Mouse (Mus musculus): Measurements from ENCODE around the gene Rsph9. TPM values are rescaled to one million over a fixed set of nuclear protein-coding genes. Genes with fewer than 3 reads are reported as not detected.

Gene Rsph9
- polyA plus RNA-seq, 1 experiment, result 3.4 TPM

DNA sequence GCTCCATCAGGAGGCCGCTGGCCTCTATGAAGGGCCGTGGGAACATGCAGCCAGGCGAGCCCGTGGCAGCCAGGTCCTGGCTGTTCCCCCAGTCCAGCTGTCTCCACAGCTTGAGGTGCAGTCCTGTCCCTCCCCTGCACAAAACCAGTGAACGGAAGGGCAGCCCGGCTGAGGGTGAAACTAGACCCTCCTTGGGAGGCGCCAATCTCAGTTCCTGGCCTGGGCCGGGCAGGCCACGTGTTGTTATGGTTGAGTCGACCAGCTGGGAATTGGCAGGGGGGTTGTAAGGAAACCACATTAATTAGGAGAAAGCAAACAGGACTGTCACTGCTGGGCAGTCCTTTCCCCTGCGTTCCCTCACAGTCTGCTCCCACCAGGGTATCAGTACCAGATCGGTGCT lies 39.5 kb downstream of the Rsph9 start:
- peak overlapping the region; percentile 20; the same call in 1 of the 2 replicates for H3K27ac ChIP-seq (ENCODE audit: insufficient read depth, low read depth, low read length)
- TF ChIP-seq POLR2A (IDR thresholded peaks at IDR 0.05; ENCODE audit: low read depth, low read length), result no peak
- TF ChIP-seq CTCF (IDR thresholded peaks at IDR 0.05; ENCODE audit: extremely low read depth, insufficient read length, insufficient replicate concordance, low read depth, low read length), result no peak
- H3K27me3 ChIP-seq (ENCODE audit: control insufficient read depth, insufficient read depth, low read length), result no peaks in the 10 kb centered on the region; the same call in 1 of the 2 replicates
- WGBS, result 36% methylated on average over 12 of the region's 12 CpGs
- no peaks in the 10 kb centered on the region for H3K36me3 ChIP-seq (ENCODE audit: control insufficient read depth, insufficient read depth, low read length)
- H3K4me1 ChIP-seq (ENCODE audit: control insufficient read depth, insufficient read depth, insufficient read length, low read length), result no peaks in the 10 kb centered on the region
- H3K4me3 ChIP-seq (ENCODE audit: low read depth, low read length), result no peak overlapping the region

DNA sequence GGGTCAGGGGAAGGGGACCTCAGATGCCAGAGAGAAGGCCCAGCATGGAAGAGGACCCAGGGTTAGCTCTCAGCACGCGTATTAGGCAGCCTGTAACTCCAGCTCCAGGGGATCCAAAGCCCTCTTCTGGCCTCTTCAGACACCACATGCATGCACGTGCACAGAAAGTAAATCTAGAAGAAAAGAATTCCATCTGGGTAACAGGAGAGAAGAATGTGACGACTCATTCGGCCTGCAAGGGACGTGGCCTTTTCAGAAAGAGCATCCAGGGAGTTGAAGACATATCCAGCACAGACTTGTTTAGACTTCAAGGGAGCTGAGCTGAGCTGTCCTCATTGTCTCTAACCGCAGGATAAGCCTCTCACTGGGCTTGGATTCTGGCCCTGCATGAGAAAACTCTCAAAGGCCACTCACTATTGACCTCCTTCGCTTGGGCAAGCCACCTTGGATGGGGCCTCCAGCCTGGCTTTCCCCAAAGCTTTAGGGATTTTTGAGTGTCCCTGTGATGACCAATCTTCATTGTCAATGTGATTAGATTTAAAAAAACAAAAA lies 41.3 kb downstream of the Rsph9 start:
- no peaks in the 10 kb centered on the region for H3K36me3 ChIP-seq (ENCODE audit: control insufficient read depth, insufficient read depth, low read length)
- H3K27me3 ChIP-seq (ENCODE audit: control insufficient read depth, insufficient read depth, low read length), result no peaks in the 10 kb centered on the region; the same call in 1 of the 2 replicates
- H3K4me3 ChIP-seq (ENCODE audit: low read depth, low read length), result no peak overlapping the region
- H3K27ac ChIP-seq (ENCODE audit: insufficient read depth, low read depth, low read length), result no peak overlapping the region
- 76% methylated on average over 8 of the region's 8 CpGs for WGBS
- H3K4me1 ChIP-seq (ENCODE audit: control insufficient read depth, insufficient read depth, insufficient read length, low read length), result peaks cover 5% of the 10 kb centered on the region
- TF ChIP-seq CTCF (IDR thresholded peaks at IDR 0.05; ENCODE audit: extremely low read depth, insufficient read length, insufficient replicate concordance, low read depth, low read length), result no peak
- TF ChIP-seq POLR2A (IDR thresholded peaks at IDR 0.05; ENCODE audit: low read depth, low read length), result no peak

DNA sequence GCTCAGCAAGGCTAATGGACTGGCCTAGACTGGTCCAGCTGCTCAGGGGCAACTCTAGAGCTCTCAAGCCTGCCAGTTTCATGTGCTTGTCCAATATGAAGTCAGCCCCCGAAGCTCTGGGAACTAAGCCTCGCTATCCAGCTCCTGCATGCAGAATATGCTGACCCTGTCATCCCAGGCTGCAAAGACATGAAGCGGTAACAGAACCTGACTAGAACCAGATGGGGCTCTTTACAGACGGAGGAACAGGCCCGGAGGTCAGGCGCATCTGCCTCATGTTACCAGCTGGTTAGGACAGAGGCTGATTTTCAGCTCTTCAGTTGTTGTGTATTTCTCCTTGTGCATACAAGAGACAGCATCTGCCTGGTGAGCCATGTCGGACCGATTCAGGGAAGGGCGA lies 42.1 kb downstream of the Rsph9 start:
- no peaks in the 10 kb centered on the region; the same call in 1 of the 2 replicates for H3K27me3 ChIP-seq (ENCODE audit: control insufficient read depth, insufficient read depth, low read length)
- WGBS, result 83% methylated on average over 9 of the region's 9 CpGs
- TF ChIP-seq CTCF (IDR thresholded peaks at IDR 0.05; ENCODE audit: extremely low read depth, insufficient read length, insufficient replicate concordance, low read depth, low read length) (no peak), POLR2A (IDR thresholded peaks at IDR 0.05; ENCODE audit: low read depth, low read length) (no peak)
- no peak overlapping the region; the same call in 1 of the 2 replicates for H3K27ac ChIP-seq (ENCODE audit: insufficient read depth, low read depth, low read length)
- no peak overlapping the region for H3K4me3 ChIP-seq (ENCODE audit: low read depth, low read length)
- peaks cover 5% of the 10 kb centered on the region for H3K4me1 ChIP-seq (ENCODE audit: control insufficient read depth, insufficient read depth, insufficient read length, low read length)
- H3K36me3 ChIP-seq (ENCODE audit: control insufficient read depth, insufficient read depth, low read length), result no peaks in the 10 kb centered on the region

DNA sequence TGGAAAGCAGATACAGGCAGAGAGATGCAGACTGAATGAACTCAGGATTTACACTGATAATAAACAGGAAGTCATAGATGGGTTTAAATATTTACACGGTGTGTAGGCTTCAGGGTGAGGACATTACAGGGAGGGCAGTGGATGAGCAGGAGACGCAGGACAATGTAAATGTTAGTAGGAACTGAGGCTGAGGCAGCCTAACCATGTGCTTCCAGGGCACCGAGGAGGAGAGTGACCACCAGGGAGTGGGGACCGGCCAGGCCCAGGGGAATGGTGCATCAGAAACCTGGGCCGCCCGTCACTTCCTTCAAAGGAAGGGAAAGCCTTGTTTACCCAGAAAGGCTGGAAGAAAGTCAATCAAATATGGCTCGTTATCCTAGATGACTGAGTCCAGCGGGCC lies 45.5 kb downstream of the Rsph9 start:
- 31% methylated on average over 8 of the region's 8 CpGs for WGBS
- Histone ChIP-seq H3K4me3 (ENCODE audit: low read depth, low read length) (no peak overlapping the region), H3K36me3 (ENCODE audit: control insufficient read depth, insufficient read depth, low read length) (no peaks in the 10 kb centered on the region), H3K27me3 (ENCODE audit: control insufficient read depth, insufficient read depth, low read length) (no peaks in the 10 kb centered on the region), H3K4me1 (ENCODE audit: control insufficient read depth, insufficient read depth, insufficient read length, low read length) (peaks cover 5% of the 10 kb centered on the region), H3K27ac (ENCODE audit: insufficient read depth, low read depth, low read length) (peak overlapping the region; percentile 47; the same call in 1 of the 2 replicates)
- TF ChIP-seq POLR2A (IDR thresholded peaks at IDR 0.05; ENCODE audit: low read depth, low read length) (no peak), CTCF (IDR thresholded peaks at IDR 0.05; ENCODE audit: extremely low read depth, insufficient read length, insufficient replicate concordance, low read depth, low read length) (no peak)

DNA sequence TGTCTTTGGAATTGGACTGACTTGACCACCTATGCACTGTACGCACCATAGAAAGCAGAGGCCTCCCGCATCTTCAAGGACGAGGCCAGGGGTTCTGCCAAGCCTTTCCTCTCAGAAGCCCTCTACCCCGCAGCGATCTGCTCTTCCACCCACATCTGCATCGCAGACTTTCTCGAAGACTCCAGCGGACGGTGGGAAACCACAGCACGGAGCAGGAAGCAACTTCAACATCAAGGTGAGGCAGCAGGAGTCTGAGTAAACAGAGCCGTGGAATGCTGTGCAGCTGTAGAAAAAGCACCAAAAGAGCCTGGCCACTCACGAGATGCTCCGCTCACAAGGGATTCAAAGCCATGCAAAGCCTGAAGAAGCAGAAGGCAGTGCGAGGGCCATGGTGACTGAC lies 52.1 kb downstream of the Rsph9 start:
- 77% methylated on average over 14 of the region's 14 CpGs for WGBS
- TF ChIP-seq POLR2A (IDR thresholded peaks at IDR 0.05; ENCODE audit: low read depth, low read length), result no peak
- no peak for TF ChIP-seq CTCF (IDR thresholded peaks at IDR 0.05; ENCODE audit: extremely low read depth, insufficient read length, insufficient replicate concordance, low read depth, low read length)
- no peaks in the 10 kb centered on the region for H3K4me1 ChIP-seq (ENCODE audit: control insufficient read depth, insufficient read depth, insufficient read length, low read length)
- H3K36me3 ChIP-seq (ENCODE audit: control insufficient read depth, insufficient read depth, low read length), result no peaks in the 10 kb centered on the region
- H3K27ac ChIP-seq (ENCODE audit: insufficient read depth, low read depth, low read length), result no peak overlapping the region
- H3K27me3 ChIP-seq (ENCODE audit: control insufficient read depth, insufficient read depth, low read length), result no peaks in the 10 kb centered on the region
- no peak overlapping the region for H3K4me3 ChIP-seq (ENCODE audit: low read depth, low read length)

DNA sequence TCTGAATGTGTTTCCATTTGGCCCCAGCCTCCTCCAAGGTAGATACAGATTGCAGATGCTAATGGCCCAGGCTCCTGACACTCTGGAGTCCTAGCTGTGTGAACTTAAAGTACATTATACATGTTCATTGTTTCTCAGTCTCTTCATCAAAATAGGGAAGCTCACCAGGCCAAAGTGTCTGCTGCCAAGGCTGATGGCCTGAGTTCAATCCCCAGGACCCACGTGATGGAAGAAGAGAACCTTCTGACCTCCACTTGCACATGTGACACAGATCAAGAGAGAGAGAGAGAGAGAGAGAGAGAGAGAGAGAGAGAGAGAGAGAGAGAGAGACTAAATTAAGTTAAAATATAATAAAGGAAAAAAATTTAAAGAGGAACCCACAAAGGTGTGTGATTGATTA lies 52.7 kb downstream of the Rsph9 start:
- H3K27me3 ChIP-seq (ENCODE audit: control insufficient read depth, insufficient read depth, low read length), result no peaks in the 10 kb centered on the region
- no peaks in the 10 kb centered on the region for H3K36me3 ChIP-seq (ENCODE audit: control insufficient read depth, insufficient read depth, low read length)
- WGBS, result 79% methylated on average over 1 of the region's 1 CpGs
- no peak overlapping the region for H3K27ac ChIP-seq (ENCODE audit: insufficient read depth, low read depth, low read length)
- H3K4me3 ChIP-seq (ENCODE audit: low read depth, low read length), result no peak overlapping the region
- H3K4me1 ChIP-seq (ENCODE audit: control insufficient read depth, insufficient read depth, insufficient read length, low read length), result no peaks in the 10 kb centered on the region
- TF ChIP-seq CTCF (IDR thresholded peaks at IDR 0.05; ENCODE audit: extremely low read depth, insufficient read length, insufficient replicate concordance, low read depth, low read length), result no peak
- TF ChIP-seq POLR2A (IDR thresholded peaks at IDR 0.05; ENCODE audit: low read depth, low read length), result no peak

DNA sequence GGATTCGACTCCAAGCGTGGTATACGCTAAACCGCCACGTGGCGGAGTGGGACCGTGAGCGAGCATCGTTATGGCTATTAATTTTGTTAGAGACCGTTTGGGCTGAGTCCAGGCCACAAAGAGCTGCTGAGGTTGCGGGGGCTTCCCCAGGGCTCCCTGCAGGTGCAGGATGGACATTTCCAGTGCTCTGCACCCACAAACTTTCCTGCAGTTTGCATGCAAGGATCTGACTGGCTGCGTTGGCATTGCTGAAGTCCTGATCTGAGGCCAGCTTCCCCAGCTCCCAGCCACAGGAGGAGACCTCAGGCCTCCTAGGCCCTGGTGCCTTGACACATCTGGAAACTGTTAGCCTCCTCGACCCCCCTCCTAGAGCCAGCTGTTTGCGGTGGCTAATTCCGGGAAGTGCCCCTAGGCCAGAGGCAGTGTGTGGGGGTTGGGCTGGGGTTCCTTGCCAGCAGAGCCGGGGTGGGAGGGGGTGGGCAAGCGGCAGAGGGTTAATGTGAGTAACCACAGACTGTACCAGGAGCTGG lies 57.6 kb downstream of the Rsph9 start:
- TF ChIP-seq POLR2A (IDR thresholded peaks at IDR 0.05; ENCODE audit: low read depth, low read length) (no peak), CTCF (IDR thresholded peaks at IDR 0.05; ENCODE audit: extremely low read depth, insufficient read length, insufficient replicate concordance, low read depth, low read length) (peak; percentile 1; the same call in 1 of the 2 replicates)
- Histone ChIP-seq H3K4me1 (ENCODE audit: control insufficient read depth, insufficient read depth, insufficient read length, low read length) (no peaks in the 10 kb centered on the region), H3K27ac (ENCODE audit: insufficient read depth, low read depth, low read length) (no peak overlapping the region), H3K27me3 (ENCODE audit: control insufficient read depth, insufficient read depth, low read length) (0 out of 2 replicates have a peak, but pooled peaks cover 2% of the 10 kb centered on the region), H3K4me3 (ENCODE audit: low read depth, low read length) (no peak overlapping the region), H3K36me3 (ENCODE audit: control insufficient read depth, insufficient read depth, low read length) (no peaks in the 10 kb centered on the region)
- WGBS, result 58% methylated on average over 17 of the region's 17 CpGs

All from small intestine, adult 2 months (tissue).